Mouse (Mus musculus) lung, adult 10 weeks (tissue): ENCODE data around the gene Fam110c. TPM values are rescaled to one million over a fixed set of nuclear protein-coding genes. Genes with fewer than 3 reads are reported as not detected.

Experiments used
- polyA plus RNA-seq: library from polyadenylated mRNA; stranded (reverse); fragments of 350-450 nt; fragmentation: Illumina TruSeq; extraction: RNeasy Lipid Tissue Mini Kit (QIAGEN cat#74804); gene quantifications from one replicate; pipeline ENCODE4 v1.2.3, GENCODE M21; 2014; ENCODE audit warnings: low read depth, low replicate concordance; ENCODE audit not compliant: insufficient read depth

The Fam110c gene
- polyA plus RNA-seq: 1.6 TPM

GRCm38 (mm10) chr12:31073412-31074354, at the start of gene Fam110c:
Fam110c (plus strand) TSS chr12:31073861.

Other genes starting within 250 kb of the Fam110c start
- gene Alkal2, start 189.5 kb upstream of the Fam110c start, polyA plus RNA-seq: 0.46 TPM
- 25.2 TPM for gene Acp1, start 162.3 kb upstream of the Fam110c start, polyA plus RNA-seq
- 6.4 TPM for gene Sh3yl1, start 162.2 kb upstream of the Fam110c start, polyA plus RNA-seq
- gene Gm6993, start 166.9 kb downstream of the Fam110c start, polyA plus RNA-seq: not detected
- gene Lamb1, start 191.4 kb downstream of the Fam110c start, polyA plus RNA-seq: 28.6 TPM